Mouse (Mus musculus): Measurements from ENCODE around the gene Smim22.

The Smim22 gene

GRCm38 (mm10) chr16:5010371-5010935 lies 3.4 kb downstream of the Smim22 start:
- DNase-seq, result no peak

- no peak for DNase-seq
Observed at GRCm38 (mm10) chr16:5011285-5011684, 4.2 kb downstream of the Smim22 start.

- DNase-seq, result no peak
Observed at GRCm38 (mm10) chr16:5012036-5013005, 5.2 kb downstream of the Smim22 start.

- DNase-seq, result peak; percentile 94 to 96
Observed at GRCm38 (mm10) chr16:5013054-5013838, 6.2 kb downstream of the Smim22 start, which contains the start of gene Rogdi. Rogdi (minus strand) TSS chr16:5013553.

- DNase-seq, result no peak
Observed at GRCm38 (mm10) chr16:5014578-5014977, 7.5 kb downstream of the Smim22 start.

- DNase-seq, result no peak
Observed at GRCm38 (mm10) chr16:5024021-5024420, 16.9 kb downstream of the Smim22 start.

GRCm38 (mm10) chr16:5029847-5030246 lies 22.8 kb downstream of the Smim22 start:
- no peak for DNase-seq

- no peak for DNase-seq
Observed at GRCm38 (mm10) chr16:5035591-5035990, 28.5 kb downstream of the Smim22 start.

- DNase-seq, result no peak
Observed at GRCm38 (mm10) chr16:5036649-5037234, 29.7 kb downstream of the Smim22 start.

GRCm38 (mm10) chr16:5045322-5045721 lies 38.2 kb downstream of the Smim22 start:
- DNase-seq, result no peak

GRCm38 (mm10) chr16:5049182-5049773 lies 42.2 kb downstream of the Smim22 start:
- DNase-seq, result no peak

GRCm38 (mm10) chr16:5049774-5050234 lies 42.7 kb downstream of the Smim22 start, which contains the start of the genes Glyr1 and Ubn1:
Glyr1 (minus strand) TSS chr16:5049863.
Ubn1 (plus strand) TSS chr16:5050057.
- DNase-seq, result peak; percentile 99

- peak; percentile 78 to 81 for DNase-seq
Observed at GRCm38 (mm10) chr16:5050251-5051110, 43.4 kb downstream of the Smim22 start.
